Mouse (Mus musculus) MEL-GATA-1-ER (cell line): ENCODE measurements around the gene Gpm6b.

Experiments
- DNase-seq: peaks from one replicate; pipeline ENCODE4 v3.0.0-alpha.2; 2012; ENCODE audit warnings: low read depth; ENCODE audit errors: extremely low read depth

Gpm6b gene

DNA sequence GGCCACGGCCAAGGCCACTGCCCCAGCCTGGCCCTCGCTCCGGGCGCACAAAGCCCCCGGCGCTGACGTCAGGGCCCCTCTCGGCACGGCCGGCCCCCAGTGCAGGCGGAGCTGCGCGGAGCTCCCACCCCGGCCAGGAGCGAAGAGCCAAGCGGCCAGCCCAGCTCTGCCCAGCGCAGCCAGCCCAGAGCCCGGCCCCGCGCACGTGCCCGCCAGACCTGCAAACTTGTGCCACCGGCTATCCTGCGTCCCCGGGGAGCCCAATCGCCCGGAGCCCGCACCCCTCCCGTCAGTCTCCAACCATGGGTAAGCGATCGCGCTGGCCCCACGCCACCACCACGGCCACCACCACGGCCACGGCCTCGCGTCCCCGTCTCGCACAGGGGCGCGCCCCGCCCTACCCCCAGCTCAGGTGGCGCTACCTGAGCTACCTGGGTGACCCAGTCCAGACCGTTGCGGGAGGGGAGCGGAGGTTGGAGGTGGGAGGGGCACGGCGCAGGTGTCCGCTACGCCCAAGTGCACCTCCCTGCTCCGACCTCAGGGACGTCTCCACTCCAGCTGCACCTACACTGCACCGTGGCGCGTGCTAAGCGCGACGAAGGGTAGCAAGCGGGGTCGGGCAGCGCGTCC, at the start of gene Gpm6b:
Gene Gpm6b, plus strand, starts transcription at position 81 of the 630 bp plus-strand sequence.
- DNase-seq, result no peak

- no peak for DNase-seq
Observed at GRCm38 (mm10) chrX:166196327-166196726, 42.4 kb upstream of the Gpm6b start.

DNA sequence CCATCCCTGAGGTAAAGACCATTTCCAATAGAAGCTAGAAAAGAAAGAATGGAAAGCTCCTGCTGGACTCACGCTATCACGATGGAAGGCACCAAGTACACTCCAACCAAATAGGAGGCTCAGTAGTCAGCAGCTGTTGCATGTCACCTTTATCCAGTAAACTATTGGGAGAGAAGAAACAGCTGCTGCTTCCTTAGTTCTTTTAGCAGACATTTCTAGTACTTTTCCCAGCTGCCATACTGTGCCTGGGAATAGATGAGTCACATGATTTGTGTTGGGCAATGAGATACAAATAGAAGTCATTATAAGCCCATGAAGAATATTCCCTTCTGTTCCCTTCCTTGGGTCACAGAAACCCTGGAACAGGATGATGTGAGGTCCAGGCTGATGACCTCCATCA, 40.4 kb upstream of the Gpm6b start:
- DNase-seq, result no peak

DNA sequence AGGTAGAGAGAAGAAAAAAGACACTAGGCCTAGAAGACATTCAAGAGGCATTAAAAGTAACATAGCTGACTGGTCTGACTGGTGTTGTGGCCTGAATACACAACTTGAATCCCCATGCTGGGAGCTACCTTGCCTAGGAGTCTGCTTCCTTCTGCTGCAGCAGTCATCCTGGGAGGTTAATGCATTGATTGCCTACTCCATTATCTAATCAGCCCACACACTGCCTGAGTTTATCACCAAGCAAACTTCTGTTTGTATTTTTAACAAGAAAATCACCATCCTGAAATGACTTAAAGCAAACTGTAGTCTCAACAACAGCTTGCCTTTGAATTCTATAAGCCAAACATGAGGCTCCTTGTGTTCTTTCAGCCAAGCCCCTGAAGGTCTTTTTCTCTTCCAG, 38.9 kb upstream of the Gpm6b start:
- DNase-seq, result no peak

DNA sequence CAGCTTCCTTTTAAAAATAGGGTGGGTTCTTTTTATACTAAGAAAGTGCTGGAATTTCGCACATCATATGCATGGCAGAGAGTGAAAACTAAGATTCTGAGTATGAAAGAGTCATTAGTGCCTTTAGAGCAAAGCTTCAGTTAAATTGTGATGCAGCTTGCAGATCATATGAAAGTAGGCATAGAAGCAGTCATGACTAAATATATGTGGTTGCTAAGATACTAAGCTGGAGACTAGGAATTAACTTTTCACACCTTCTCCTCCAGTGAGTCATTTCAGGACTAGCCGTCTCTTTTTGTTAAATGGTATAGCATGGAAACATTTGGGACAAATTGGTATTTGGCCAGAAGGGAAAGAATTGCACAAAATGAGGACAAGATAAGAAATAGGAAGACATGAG, 24.1 kb upstream of the Gpm6b start:
- no peak for DNase-seq

GRCm38 (mm10) chrX:166216248-166216647, 22.5 kb upstream of the Gpm6b start:
- DNase-seq, result no peak

- DNase-seq, result no peak
Observed at GRCm38 (mm10) chrX:166216720-166217119, 22.0 kb upstream of the Gpm6b start.

- DNase-seq, result no peak
Observed at GRCm38 (mm10) chrX:166219331-166219730, 19.4 kb upstream of the Gpm6b start.

DNA sequence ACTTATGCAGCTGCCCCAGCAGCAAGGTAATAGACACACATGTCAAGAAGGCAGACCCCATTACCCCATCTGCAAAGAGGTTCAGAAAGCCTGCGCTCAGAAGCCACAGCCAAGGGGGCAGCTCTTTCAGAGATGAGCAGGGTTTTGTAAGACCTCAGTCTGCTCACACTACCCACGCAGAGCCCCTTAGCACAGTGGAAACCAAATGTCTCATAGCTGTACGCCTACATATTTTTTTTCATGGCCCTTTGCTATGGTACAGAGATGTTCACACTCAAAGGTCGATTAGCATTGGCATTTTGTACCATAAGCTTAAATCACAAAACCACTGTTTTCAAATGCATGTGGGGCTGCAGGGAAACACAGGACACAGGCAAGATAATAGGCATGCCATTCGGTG, 11.9 kb upstream of the Gpm6b start:
- DNase-seq, result no peak

- no peak for DNase-seq
Observed at GRCm38 (mm10) chrX:166229750-166230149, 9.0 kb upstream of the Gpm6b start.

- DNase-seq, result no peak
Observed at GRCm38 (mm10) chrX:166230515-166231267, 8.0 kb upstream of the Gpm6b start.

DNA sequence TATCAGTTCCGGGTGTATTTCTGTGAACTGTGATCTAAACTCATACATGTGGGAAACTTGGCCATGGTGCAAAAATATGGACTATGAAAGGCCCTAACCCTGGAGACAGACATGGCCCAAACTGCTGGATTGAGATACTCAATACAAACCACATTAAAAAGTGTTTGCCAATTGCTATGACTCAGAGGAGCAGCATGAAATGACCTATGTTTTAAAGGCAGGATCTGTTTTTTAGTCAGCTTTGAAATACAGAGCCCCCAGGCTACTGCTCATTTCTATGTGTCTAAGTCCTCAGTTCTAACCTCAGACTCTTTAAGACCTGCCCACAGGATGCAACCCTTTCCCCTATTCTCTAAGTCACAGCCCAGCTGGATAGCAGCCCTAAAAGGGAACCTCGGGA, 2.6 kb upstream of the Gpm6b start:
- DNase-seq, result no peak

- DNase-seq, result no peak
Observed at GRCm38 (mm10) chrX:166239520-166239919, 809 bp downstream of the Gpm6b start.

DNA sequence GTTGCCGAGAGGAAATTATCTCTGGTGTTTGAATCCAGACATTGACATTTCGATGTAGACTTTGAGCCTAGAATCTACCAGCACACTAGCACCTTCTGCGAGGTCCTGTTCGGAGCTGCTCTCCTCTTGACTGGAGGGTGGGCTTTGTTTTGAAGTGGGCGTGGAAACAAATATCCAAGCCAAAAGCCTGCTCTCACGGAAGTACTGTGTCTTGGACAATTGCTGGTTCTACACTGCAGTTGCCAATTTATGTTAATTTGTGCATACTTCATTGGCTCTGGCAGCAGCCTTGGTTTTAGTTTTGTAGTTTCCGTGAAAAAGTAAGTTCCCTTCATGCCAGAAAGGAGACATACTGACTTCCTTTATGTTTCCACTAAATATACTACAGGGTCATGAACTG, 2.0 kb downstream of the Gpm6b start:
- DNase-seq, result no peak

GRCm38 (mm10) chrX:166243261-166243885, 4.7 kb downstream of the Gpm6b start:
- DNase-seq, result no peak

GRCm38 (mm10) chrX:166271489-166271888, 32.8 kb downstream of the Gpm6b start:
- no peak for DNase-seq

- no peak for DNase-seq
Observed at GRCm38 (mm10) chrX:166272646-166273045, 33.9 kb downstream of the Gpm6b start.

GRCm38 (mm10) chrX:166279861-166280260, 41.1 kb downstream of the Gpm6b start:
- no peak for DNase-seq

- no peak for DNase-seq
Observed at GRCm38 (mm10) chrX:166286760-166287483, 48.2 kb downstream of the Gpm6b start.

- no peak for DNase-seq
Observed at GRCm38 (mm10) chrX:166291266-166291665, 52.6 kb downstream of the Gpm6b start.

DNA sequence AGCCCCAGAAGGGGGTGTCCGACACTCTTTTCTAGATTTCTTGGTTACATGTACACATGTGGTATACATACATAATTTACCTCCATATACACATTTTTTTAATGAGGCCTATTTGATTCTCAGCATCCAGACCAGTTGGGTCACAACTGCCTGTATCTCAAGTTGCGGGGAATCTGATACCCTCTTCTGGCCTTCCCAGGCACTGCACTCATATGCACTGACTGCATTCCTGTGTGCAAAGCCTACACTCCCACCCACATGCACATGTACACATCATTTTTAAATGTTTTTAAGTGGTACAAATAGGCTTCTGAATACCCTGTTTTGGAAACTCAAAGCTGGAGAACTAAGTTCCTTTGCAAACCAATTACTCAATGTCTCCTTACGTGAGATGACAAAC, 54.8 kb downstream of the Gpm6b start:
- DNase-seq, result no peak

DNA sequence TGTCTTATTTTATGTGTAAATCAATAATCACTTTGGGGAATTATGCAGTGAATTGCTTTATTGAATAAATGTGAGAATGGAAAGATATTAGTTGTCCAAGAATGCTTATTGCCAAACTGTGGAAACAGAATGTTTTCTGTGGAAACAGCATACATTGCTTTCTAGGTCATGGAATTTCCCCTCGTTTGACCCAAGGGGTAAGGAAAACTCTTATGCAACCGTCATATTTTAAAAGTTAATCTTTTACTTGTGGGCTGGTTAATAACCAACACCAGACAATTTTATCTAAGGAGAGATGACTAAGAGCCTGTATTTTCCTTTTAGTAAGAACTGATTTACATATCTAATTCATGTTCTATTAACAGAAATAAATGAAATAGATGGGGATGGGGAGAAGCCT, 64.1 kb downstream of the Gpm6b start:
- DNase-seq, result no peak
